Mouse (Mus musculus) frontal cortex, adult 2 months (tissue): ENCODE results near the gene Capg. TPM values are rescaled to one million over a fixed set of nuclear protein-coding genes. Genes with fewer than 3 reads are reported as not detected.
A peak's percentile ranks its signal among the peaks of the same experiment; 100 is the strongest.

Experiments
- DNase-seq, 2 experiments: peaks; one replicate each; pipeline ENCODE4 v3.0.0; 2022; ENCODE audit warnings: low spot score in 1 of 2; ENCODE audit errors: extremely low spot score in 1 of 2
- polyA plus RNA-seq: library from polyadenylated mRNA; depleted of rRNA; stranded (reverse); fragments of >200 nt; gene quantifications from 2 replicates; pipeline ENCODE4 v1.2.3, GENCODE M21; 2012; rRNA removed

The Capg gene
- polyA plus RNA-seq, 1 experiment: 4.7 TPM

DNA sequence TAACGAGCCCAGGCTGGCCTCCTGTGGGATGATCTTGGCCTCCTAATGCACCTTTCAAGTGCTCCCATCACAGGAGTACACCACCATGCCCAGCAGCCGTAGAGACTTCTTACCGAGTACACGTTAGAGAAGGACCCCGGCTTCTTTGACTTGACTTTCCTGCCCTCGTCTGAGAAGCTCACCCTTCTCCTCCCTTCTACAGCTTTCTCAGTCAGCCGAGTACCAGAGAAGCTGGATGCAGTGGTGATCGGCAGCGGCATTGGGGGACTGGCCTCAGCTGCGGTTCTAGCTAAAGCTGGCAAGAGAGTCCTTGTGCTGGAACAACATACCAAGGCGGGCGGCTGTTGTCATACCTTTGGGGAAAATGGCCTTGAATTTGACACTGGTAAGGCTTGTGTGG, 56.6 kb downstream of the Capg start:
- no peak for DNase-seq

GRCm38 (mm10) chr6:72601732-72602131, 57.5 kb downstream of the Capg start:
- peak; percentile 49 to 88 for DNase-seq

DNA sequence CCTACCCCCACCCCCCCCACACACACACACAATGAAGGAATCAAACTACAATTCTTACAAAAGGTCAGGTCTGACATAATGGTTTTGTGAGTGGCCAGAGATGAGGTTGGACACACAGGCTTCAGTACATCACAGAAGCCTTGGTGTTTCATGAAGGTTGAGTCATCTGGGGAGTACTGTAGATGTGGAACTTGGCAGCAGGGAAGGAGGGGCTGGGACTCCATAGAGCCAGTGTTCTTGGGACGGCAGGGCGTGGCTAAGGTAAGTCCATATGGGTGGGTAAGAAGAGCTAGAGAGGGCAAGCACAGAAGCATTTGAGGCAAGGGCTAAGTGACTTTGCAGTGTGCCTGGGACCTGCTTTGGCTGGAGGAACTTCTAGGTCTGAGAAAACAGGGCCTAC, 59.9 kb downstream of the Capg start:
- no peak for DNase-seq

- DNase-seq: no peak
Measured at GRCm38 (mm10) chr6:72607060-72607459, 62.9 kb downstream of the Capg start.

GRCm38 (mm10) chr6:72607676-72608075, 63.5 kb downstream of the Capg start:
- DNase-seq: no peak

DNA sequence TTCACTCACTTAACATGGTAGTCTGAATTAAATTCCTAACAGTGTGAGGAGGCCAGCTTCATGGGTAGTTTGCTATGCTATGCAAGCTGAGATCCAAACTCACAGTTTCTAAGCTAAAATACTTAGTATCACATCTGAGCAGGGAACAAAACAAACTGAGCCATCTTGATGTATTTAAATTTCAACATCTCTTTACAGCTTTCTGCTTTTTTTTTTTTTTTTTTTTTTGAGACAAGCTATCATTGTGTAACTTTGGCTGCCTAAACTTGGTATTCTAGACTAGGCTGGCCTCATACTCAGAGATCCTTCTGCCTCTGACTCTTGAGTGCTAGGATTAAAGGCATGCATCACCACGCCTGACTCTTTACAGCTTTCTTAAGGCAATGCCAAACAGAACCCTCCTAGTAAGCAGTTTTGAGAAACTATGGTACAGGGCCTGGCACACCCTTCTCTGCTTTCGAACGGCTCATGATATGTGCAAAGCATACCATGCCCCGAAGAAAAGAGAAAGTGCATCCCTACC, 64.5 kb downstream of the Capg start:
- DNase-seq: no peak

DNA sequence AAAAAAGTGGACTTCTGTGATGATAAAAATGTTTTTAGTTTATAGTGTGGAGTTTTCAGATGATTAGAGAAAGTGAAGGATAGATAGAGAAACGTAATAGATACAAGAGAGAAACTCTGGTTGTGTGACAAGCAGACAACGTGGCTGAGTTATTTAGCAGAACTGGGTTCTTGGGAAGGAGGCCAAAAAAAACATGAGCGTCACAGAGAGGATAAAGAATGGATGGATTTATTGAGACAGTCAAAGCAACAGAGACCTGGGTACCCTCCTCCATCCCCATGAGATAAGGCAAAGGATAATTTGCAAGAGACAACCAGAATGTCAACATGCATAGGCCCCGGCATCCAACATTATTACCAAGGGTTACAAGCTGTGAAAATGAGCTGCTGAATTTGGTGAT, 66.1 kb downstream of the Capg start:
- no peak for DNase-seq

Other genes with a start within 250 kb of the Capg start
- gene Sftpb, start 239.8 kb upstream of the Capg start, polyA plus RNA-seq: not detected in 2 replicates
- 30.2 and 31.8 TPM in 2 replicates for gene Usp39, start 199.2 kb upstream of the Capg start, polyA plus RNA-seq
- gene 0610030E20Rik, start 197.1 kb upstream of the Capg start, polyA plus RNA-seq: 17.7 and 20.0 TPM in 2 replicates
- gene Tmem150a, start 188.9 kb upstream of the Capg start, polyA plus RNA-seq: 33.2 and 33.5 TPM in 2 replicates
- gene Rnf181, start 177.4 kb upstream of the Capg start, polyA plus RNA-seq: 87.6 and 99.4 TPM in 2 replicates
- 8.7 and 13.3 TPM in 2 replicates for gene Vamp5, start 163.9 kb upstream of the Capg start, polyA plus RNA-seq
- 34.0 and 36.6 TPM in 2 replicates for gene Vamp8, start 153.7 kb upstream of the Capg start, polyA plus RNA-seq
- gene Ggcx, start 130.1 kb upstream of the Capg start, polyA plus RNA-seq: 20.3 and 24.4 TPM in 2 replicates
- 221 and 223 TPM in 2 replicates for gene Mat2a, start 104.8 kb upstream of the Capg start, polyA plus RNA-seq
- gene Sh2d6, start 22.7 kb upstream of the Capg start, polyA plus RNA-seq: 1.8 and 2.3 TPM in 2 replicates
- gene Elmod3, start 54.0 kb downstream of the Capg start, polyA plus RNA-seq: 24.0 and 25.0 TPM in 2 replicates
- 10.1 TPM in 2 replicates for gene Retsat, start 54.1 kb downstream of the Capg start, polyA plus RNA-seq
- 60.7 and 68.7 TPM in 2 replicates for gene Tgoln1, start 72.6 kb downstream of the Capg start, polyA plus RNA-seq
- 4.9 and 5.4 TPM in 2 replicates for gene Tcf7l1, start 244.9 kb downstream of the Capg start, polyA plus RNA-seq